Mouse (Mus musculus) limb, embryonic 13.5 days (tissue): ENCODE results near the gene Olfr826. TPM values are rescaled to one million over a fixed set of nuclear protein-coding genes. Genes with fewer than 3 reads are reported as not detected.
A peak's percentile ranks its signal among the peaks of the same experiment; 100 is the strongest.
"Not testable (repeated sequence)": the region's sequence is repeated elsewhere in the genome, so short reads cannot be mapped to it uniquely, and the experiment has no call there.

Experiments
- ATAC-seq: fragments of 200-750 bp; cut with Nextera tagmentation; 2 replicates; pipeline ENCODE4 v1.8.0; 2017; ENCODE audit warnings: low read depth, moderate number of reproducible peaks, moderate TSS enrichment; ENCODE audit not compliant: low FRiP score
- H3K27ac ChIP-seq: fragments of 300-500 bp; sonication (generic); 2 replicates; pipeline ENCODE4 v1.5.1; 2015; ENCODE audit warnings: inconsistent platforms, mild to moderate bottlenecking, moderate library complexity
- H3K27me3 ChIP-seq: fragments of 300-500 bp; sonication (generic); 2 replicates; pipeline ENCODE4 v1.6.1; 2015; ENCODE audit warnings: mild to moderate bottlenecking, inconsistent platforms
- H3K36me3 ChIP-seq: fragments of 300-500 bp; sonication (generic); 2 replicates; pipeline ENCODE4 v1.6.1; 2015; ENCODE audit warnings: inconsistent platforms, mild to moderate bottlenecking, moderate library complexity
- H3K4me1 ChIP-seq: fragments of 300-500 bp; sonication (generic); 2 replicates; pipeline ENCODE4 v1.6.1; 2015; ENCODE audit warnings: inconsistent platforms
- H3K4me2 ChIP-seq: fragments of 300-500 bp; sonication (generic); replicated peaks from 2 replicates; pipeline ENCODE4 v1.6.1; 2015; ENCODE audit warnings: inconsistent platforms, mild to moderate bottlenecking, moderate library complexity
- H3K4me3 ChIP-seq: fragments of 300-500 bp; sonication (generic); 2 replicates; pipeline ENCODE4 v1.5.1; 2015; ENCODE audit warnings: moderate library complexity, mild to moderate bottlenecking, inconsistent platforms
- H3K9ac ChIP-seq: fragments of 300-500 bp; sonication (generic); 2 replicates; pipeline ENCODE4 v1.6.1; 2015; ENCODE audit warnings: mild to moderate bottlenecking, inconsistent platforms
- H3K9me3 ChIP-seq: fragments of 300-500 bp; sonication (generic); 2 replicates; pipeline ENCODE4 v1.6.1; 2016; ENCODE audit warnings: inconsistent platforms
- WGBS: fragments of 180-500 bp; shearing (Covaris S2); methylation state at CpG from one replicate; pipeline ENCODE4 v1.1.7; 2015; 5-methylcytosine and 5-hydroxymethylcytosine counted together
- polyA plus RNA-seq: library from polyadenylated mRNA; unstranded; fragments of >200 nt; fragmentation: Nextera tagmentation; extraction: Ambion mirVana; gene quantifications from 2 replicates; pipeline ENCODE4 v1.2.1, GENCODE M21; 2015

The Olfr826 gene
- not detected in 2 replicates for polyA plus RNA-seq

GRCm38 (mm10) chr10:130184086-130184485 lies at the start of gene Olfr826:
Olfr826 (minus strand) TSS chr10:130184186.
- Histone ChIP-seq H3K4me2 (no peak within 1 kb of the TSS), H3K36me3 (no peaks in the 10 kb centered on the region), H3K27ac (no peak within 1 kb of the TSS), H3K4me3 (no peak within 1 kb of the TSS), H3K9ac (no peak within 1 kb of the TSS), H3K27me3 (no peaks in the 10 kb centered on the region), H3K9me3 (no peaks in the 10 kb centered on the region), H3K4me1 (no peaks in the 10 kb centered on the region)
- ATAC-seq = no peak
- WGBS = 67% methylated on average over 1 of the region's 1 CpGs

- Histone ChIP-seq H3K9me3 (no peaks in the 10 kb centered on the region), H3K4me3 (no peak overlapping the region), H3K27ac (no peak overlapping the region), H3K9ac (no peak overlapping the region), H3K4me1 (no peaks in the 10 kb centered on the region), H3K36me3 (no peaks in the 10 kb centered on the region), H3K27me3 (no peaks in the 10 kb centered on the region), H3K4me2 (no peak overlapping the region)
- WGBS = 73% methylated on average over 1 of the region's 1 CpGs
- ATAC-seq = no peak
Measured at GRCm38 (mm10) chr10:130232117-130232516, 48.1 kb upstream of the Olfr826 start.

- H3K9me3 ChIP-seq = no peaks in the 10 kb centered on the region
- 85% methylated on average over 5 of the region's 5 CpGs for WGBS
- ATAC-seq = no peak
- no peaks in the 10 kb centered on the region for H3K27me3 ChIP-seq
- no peak overlapping the region for H3K9ac ChIP-seq
- H3K36me3 ChIP-seq = no peaks in the 10 kb centered on the region
- H3K4me3 ChIP-seq = no peak overlapping the region
- H3K4me1 ChIP-seq = no peaks in the 10 kb centered on the region
- no peak overlapping the region for H3K4me2 ChIP-seq
- H3K27ac ChIP-seq = no peak overlapping the region
Measured at GRCm38 (mm10) chr10:130229584-130229983, 45.6 kb upstream of the Olfr826 start.

- Histone ChIP-seq H3K4me1 (no peaks in the 10 kb centered on the region), H3K4me3 (no peak overlapping the region), H3K27ac (no peak overlapping the region), H3K9me3 (no peaks in the 10 kb centered on the region), H3K9ac (no peak overlapping the region), H3K36me3 (no peaks in the 10 kb centered on the region), H3K27me3 (no peaks in the 10 kb centered on the region), H3K4me2 (no peak overlapping the region)
- 0% methylated on average over 1 of the region's 1 CpGs for WGBS
- ATAC-seq = peak; percentile 75; the same call in 1 of the 2 replicates
Measured at GRCm38 (mm10) chr10:130228246-130228645, 44.3 kb upstream of the Olfr826 start.

GRCm38 (mm10) chr10:130225034-130225433 lies 41.0 kb upstream of the Olfr826 start:
- no peaks in the 10 kb centered on the region for H3K9me3 ChIP-seq
- no peak overlapping the region for H3K4me3 ChIP-seq
- H3K36me3 ChIP-seq = no peaks in the 10 kb centered on the region
- H3K27me3 ChIP-seq = no peaks in the 10 kb centered on the region
- no peak overlapping the region for H3K4me2 ChIP-seq
- H3K27ac ChIP-seq = no peak overlapping the region
- ATAC-seq = no peak
- no peaks in the 10 kb centered on the region for H3K4me1 ChIP-seq
- no peak overlapping the region for H3K9ac ChIP-seq
- 64% methylated on average over 3 of the region's 3 CpGs for WGBS

- no peaks in the 10 kb centered on the region for H3K27me3 ChIP-seq
- H3K9me3 ChIP-seq = no peaks in the 10 kb centered on the region
- ATAC-seq = no peak
- H3K27ac ChIP-seq = no peak within 1 kb of the TSS
- H3K4me1 ChIP-seq = no peaks in the 10 kb centered on the region
- WGBS = 86% methylated on average over 1 of the region's 1 CpGs
- H3K9ac ChIP-seq = no peak within 1 kb of the TSS
- no peaks in the 10 kb centered on the region for H3K36me3 ChIP-seq
- H3K4me2 ChIP-seq = no peak within 1 kb of the TSS
- no peak within 1 kb of the TSS for H3K4me3 ChIP-seq
Measured at GRCm38 (mm10) chr10:130214303-130214702, 30.3 kb upstream of the Olfr826 start, which contains the start of gene Olfr827. Olfr827 (minus strand) TSS chr10:130214403.

GRCm38 (mm10) chr10:130166666-130167065 lies 17.3 kb downstream of the Olfr826 start, which contains the start of gene Olfr825:
Olfr825 (minus strand) TSS chr10:130166766.
- Histone ChIP-seq H3K9ac (no peak within 1 kb of the TSS), H3K27ac (no peak within 1 kb of the TSS)
- no peak for ATAC-seq

GRCm38 (mm10) chr10:130165196-130165595 lies 18.8 kb downstream of the Olfr826 start:
- Histone ChIP-seq H3K36me3 (no peaks in the 10 kb centered on the region), H3K9ac (no peak overlapping the region), H3K9me3 (no peaks in the 10 kb centered on the region), H3K4me2 (no peak overlapping the region), H3K4me3 (no peak overlapping the region), H3K27me3 (no peaks in the 10 kb centered on the region), H3K4me1 (no peaks in the 10 kb centered on the region), H3K27ac (no peak overlapping the region)
- ATAC-seq = no peak

More at GRCm38 (mm10) chr10:130166666-130167065, 17.3 kb downstream of the Olfr826 start, which contains the start of gene Olfr825:
- Histone ChIP-seq H3K4me2 (no peak within 1 kb of the TSS), H3K4me1 (no peaks in the 10 kb centered on the region), H3K36me3 (no peaks in the 10 kb centered on the region), H3K9me3 (0 out of 2 replicates have a peak, but pooled peaks cover 4% of the 10 kb centered on the region), H3K27me3 (no peaks in the 10 kb centered on the region), H3K4me3 (no peak within 1 kb of the TSS)

- Histone ChIP-seq H3K27me3 (no peaks in the 10 kb centered on the region), H3K4me1 (no peaks in the 10 kb centered on the region), H3K9ac (no peak overlapping the region), H3K27ac (no peak overlapping the region), H3K4me3 (no peak overlapping the region), H3K4me2 (no peak overlapping the region), H3K36me3 (no peaks in the 10 kb centered on the region), H3K9me3 (no peaks in the 10 kb centered on the region)
- 79% methylated on average over 5 of the region's 5 CpGs for WGBS
- no peak for ATAC-seq
Measured at GRCm38 (mm10) chr10:130144121-130144520, 39.9 kb downstream of the Olfr826 start.

- 88% methylated on average over 5 of the region's 5 CpGs for WGBS
Measured at GRCm38 (mm10) chr10:130142481-130142880, 41.5 kb downstream of the Olfr826 start.

GRCm38 (mm10) chr10:130134811-130135210 lies 49.2 kb downstream of the Olfr826 start:
- no peak for ATAC-seq
- H3K4me1 ChIP-seq = no peaks in the 10 kb centered on the region
- no peak overlapping the region for H3K9ac ChIP-seq
- no peak overlapping the region for H3K4me2 ChIP-seq
- no peaks in the 10 kb centered on the region for H3K9me3 ChIP-seq
- H3K27me3 ChIP-seq = no peaks in the 10 kb centered on the region
- H3K36me3 ChIP-seq = no peaks in the 10 kb centered on the region
- H3K27ac ChIP-seq = no peak overlapping the region
- H3K4me3 ChIP-seq = no peak overlapping the region

More at GRCm38 (mm10) chr10:130142481-130142880, 41.5 kb downstream of the Olfr826 start:
- not testable (repeated sequence) for H3K36me3 ChIP-seq, H3K9ac ChIP-seq, H3K27ac ChIP-seq, H3K9me3 ChIP-seq, H3K4me3 ChIP-seq, H3K27me3 ChIP-seq, H3K4me1 ChIP-seq, H3K4me2 ChIP-seq, ATAC-seq

GRCm38 (mm10) chr10:130129900-130130299 lies 54.1 kb downstream of the Olfr826 start, which contains the start of gene Olfr824:
Olfr824 (minus strand) TSS chr10:130130000.
- H3K9ac ChIP-seq, H3K4me3 ChIP-seq: not testable (repeated sequence)

More at GRCm38 (mm10) chr10:130129900-130130299, 54.1 kb downstream of the Olfr826 start, which contains the start of gene Olfr824:
- H3K4me1 ChIP-seq, H3K4me2 ChIP-seq, H3K27me3 ChIP-seq, H3K36me3 ChIP-seq, ATAC-seq, H3K9me3 ChIP-seq, H3K27ac ChIP-seq: not testable (repeated sequence)
